Mouse (Mus musculus) kidney, adult 2 months (tissue): Measurements from ENCODE around the gene Rpl3.

Experiments used
- CTCF ChIP-seq: fragments of 200-500 bp; conservative IDR thresholded peaks from 2 replicates; pipeline ENCODE4 v1.5.1; 2011; ENCODE audit warnings: low read depth, mild to moderate bottlenecking, control low read depth, low read length, moderate library complexity, mixed read lengths; ENCODE audit not compliant: insufficient read depth, insufficient read length
- POLR2A ChIP-seq: fragments of 200-500 bp; IDR thresholded peaks from one replicate; pipeline ENCODE4 v1.6.1; 2011; ENCODE audit warnings: low read depth, low read length, control low read depth

- TF ChIP-seq POLR2A (no peak), CTCF (no peak)
These were observed 19.7 kb downstream of the Rpl3 start for GRCm38 (mm10) chr15:80071951-80072437.
